Mouse (Mus musculus) cortical plate, adult 2 months (tissue): ENCODE data around the gene BC035044. TPM values are rescaled to one million over a fixed set of nuclear protein-coding genes. Genes with fewer than 3 reads are reported as not detected.
"Not testable (repeated sequence)": the region's sequence is repeated elsewhere in the genome, so short reads cannot be mapped to it uniquely, and the experiment has no call there.

Experiments used
- H3K27ac ChIP-seq: fragments of 200-500 bp; 2 replicates; pipeline ENCODE4 v1.5.1; 2012; ENCODE audit warnings: low read length, control low read depth, inconsistent platforms; ENCODE audit not compliant: insufficient read depth
- H3K4me1 ChIP-seq: fragments of 200-500 bp; 2 replicates; pipeline ENCODE4 v1.6.1; 2011; ENCODE audit warnings: low read length; ENCODE audit not compliant: control insufficient read depth, insufficient read depth
- H3K4me3 ChIP-seq: fragments of 200-500 bp; 2 replicates; pipeline ENCODE4 v1.5.1; 2011; ENCODE audit warnings: mild to moderate bottlenecking, low read length, control low read depth; ENCODE audit not compliant: insufficient read depth
- CTCF ChIP-seq: fragments of 200-500 bp; IDR thresholded peaks from 2 replicates; pipeline ENCODE4 v1.5.1; 2011; ENCODE audit warnings: mild to moderate bottlenecking, control low read depth, low read length; ENCODE audit not compliant: insufficient read depth; ENCODE audit errors: extremely low read depth
- POLR2A ChIP-seq: fragments of 200-500 bp; IDR thresholded peaks from 2 replicates; pipeline ENCODE4 v1.6.1; 2011; ENCODE audit warnings: mild to moderate bottlenecking, low read length, control low read depth; ENCODE audit not compliant: insufficient read depth; ENCODE audit errors: extremely low read depth
- polyA plus RNA-seq: library from polyadenylated mRNA; depleted of rRNA; stranded (reverse); fragments of >200 nt; gene quantifications from 2 replicates; pipeline ENCODE4 v1.2.3, GENCODE M21; 2012; rRNA removed

The BC035044 gene
- 2.0 and 2.2 TPM in 2 replicates for polyA plus RNA-seq

DNA sequence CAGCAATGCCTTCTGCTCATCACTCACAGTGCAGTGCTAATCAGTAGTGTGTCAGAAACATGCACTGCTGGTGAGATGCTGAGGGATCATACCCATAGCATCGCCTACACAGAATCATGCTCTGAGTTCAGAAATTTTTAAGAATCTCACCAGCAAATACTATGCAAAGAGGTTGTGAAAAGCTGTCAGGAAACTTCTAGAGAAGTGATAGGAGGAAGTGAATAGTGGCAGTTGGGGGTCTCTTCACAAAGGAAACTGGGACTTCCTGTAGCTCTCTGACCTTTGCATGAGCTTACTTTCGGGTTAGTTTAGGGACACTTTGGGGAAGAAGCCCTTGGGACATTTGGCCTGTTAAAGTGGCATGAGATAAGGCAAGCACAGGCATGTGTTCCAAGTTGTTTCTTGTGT is at the start of gene BC035044:
TSS of gene BC035044 (minus strand) at position 179 of the 408 bp plus-strand sequence.
- no peaks in the 10 kb centered on the region for H3K4me1 ChIP-seq
- H3K4me3 ChIP-seq, result no peak within 1 kb of the TSS
- H3K27ac ChIP-seq, result no peak within 1 kb of the TSS
- TF ChIP-seq POLR2A (no peak), CTCF (no peak)

DNA sequence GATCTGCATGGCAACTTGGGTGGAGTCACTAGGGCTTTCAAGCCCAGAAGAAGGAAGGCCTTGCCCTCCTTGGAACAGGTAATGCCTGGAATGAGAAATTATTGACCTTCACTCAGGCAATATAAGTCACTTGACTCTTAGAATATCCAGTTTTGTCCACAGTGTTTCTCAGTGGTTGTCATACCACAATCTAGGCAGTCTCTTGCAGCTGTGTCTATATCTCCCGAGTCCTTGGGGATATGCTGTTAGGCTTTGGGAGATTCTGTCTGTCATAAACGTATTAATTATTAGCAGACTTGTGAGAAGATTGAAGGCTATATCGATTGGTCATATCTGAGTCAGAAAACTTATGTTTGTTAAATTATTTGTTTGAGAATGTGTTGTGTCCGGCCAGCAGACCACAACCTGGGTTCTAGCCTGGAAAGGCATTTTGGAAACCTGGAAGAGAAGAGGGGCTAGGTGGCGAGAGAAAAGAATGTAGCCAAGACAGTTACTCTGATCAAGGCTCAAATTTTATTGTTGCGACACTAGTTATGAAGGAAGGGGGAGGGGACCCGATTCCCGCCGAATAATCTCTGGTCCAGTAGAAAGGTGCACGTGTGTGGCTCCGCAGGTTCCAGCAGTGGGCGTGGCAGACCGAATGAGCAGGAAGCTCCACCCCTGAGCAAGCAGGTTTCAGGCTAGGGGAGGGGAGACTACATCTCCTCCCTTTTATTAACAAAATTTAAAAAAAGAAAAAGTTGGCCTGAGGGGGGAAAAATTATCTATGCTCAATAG is 45.2 kb upstream of the BC035044 start:
- not testable (repeated sequence) for H3K4me3 ChIP-seq, H3K4me1 ChIP-seq, H3K27ac ChIP-seq

DNA sequence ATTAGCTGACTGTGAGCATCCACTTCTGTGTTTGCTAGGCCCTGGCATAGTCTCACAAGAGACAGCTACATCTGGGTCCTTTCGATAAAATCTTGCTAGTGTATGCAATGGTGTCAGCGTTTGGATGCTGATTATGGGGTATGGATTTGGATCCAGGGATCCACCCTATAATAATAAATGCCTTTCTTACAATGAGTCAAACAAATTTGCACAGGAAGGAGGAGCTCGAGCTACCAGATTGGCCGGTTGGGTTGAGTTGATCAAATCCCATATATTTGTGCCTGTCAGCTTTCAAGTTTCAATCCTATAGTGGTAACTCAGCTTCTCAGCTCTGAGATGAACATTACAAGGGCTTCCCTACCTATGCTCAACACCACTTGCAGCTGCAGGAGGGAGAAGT is 43.2 kb upstream of the BC035044 start, which contains the start of gene Clec2g:
TSS of gene Clec2g (plus strand) at position 301 of the 400 bp plus-strand sequence.
- H3K4me1 ChIP-seq, H3K4me3 ChIP-seq, H3K27ac ChIP-seq: not testable (repeated sequence)

DNA sequence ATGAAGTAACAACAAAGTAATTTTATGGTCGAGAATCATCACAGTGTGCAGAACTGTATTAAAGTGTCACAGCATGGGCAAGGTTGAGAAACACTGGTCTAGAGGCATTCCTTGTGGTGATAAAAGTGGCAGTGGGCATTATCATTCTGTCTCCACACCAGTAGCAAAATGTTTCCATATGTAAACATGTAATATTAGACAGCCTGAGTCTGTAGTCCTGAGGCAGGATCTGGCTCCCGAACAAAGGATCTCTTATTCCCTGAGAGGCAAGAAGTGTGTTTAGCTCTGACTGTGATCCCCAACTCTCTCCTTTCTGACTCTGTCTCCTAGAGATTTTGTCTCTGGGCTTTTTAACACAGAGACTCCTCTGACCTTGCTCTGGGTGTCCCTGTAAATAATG is 42.1 kb upstream of the BC035044 start:
- Histone ChIP-seq H3K4me3 (no peak overlapping the region), H3K27ac (no peak overlapping the region), H3K4me1 (no peaks in the 10 kb centered on the region)
- TF ChIP-seq POLR2A (no peak), CTCF (no peak)

DNA sequence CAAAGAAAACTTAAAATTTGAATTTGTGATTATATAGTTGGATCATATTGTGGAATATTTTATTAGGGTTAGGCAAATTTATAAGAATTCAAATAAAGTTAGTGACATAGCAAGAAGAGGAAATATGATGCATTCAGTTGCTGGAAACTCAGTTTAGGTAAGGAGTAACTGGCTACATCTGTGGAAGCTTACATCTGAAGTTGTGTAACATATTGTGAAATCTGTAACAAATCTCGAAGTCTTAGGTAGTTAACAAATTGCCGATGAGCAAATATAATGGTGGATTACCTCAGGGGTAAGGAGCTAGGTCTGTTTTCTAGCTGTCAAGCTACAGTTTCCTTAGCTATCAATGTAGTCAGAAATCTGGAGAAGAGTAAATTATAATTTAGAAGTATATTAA is 26.4 kb upstream of the BC035044 start:
- H3K27ac ChIP-seq, result no peak overlapping the region
- H3K4me1 ChIP-seq, result no peaks in the 10 kb centered on the region
- H3K4me3 ChIP-seq, result no peak overlapping the region
- TF ChIP-seq POLR2A (no peak), CTCF (no peak)

DNA sequence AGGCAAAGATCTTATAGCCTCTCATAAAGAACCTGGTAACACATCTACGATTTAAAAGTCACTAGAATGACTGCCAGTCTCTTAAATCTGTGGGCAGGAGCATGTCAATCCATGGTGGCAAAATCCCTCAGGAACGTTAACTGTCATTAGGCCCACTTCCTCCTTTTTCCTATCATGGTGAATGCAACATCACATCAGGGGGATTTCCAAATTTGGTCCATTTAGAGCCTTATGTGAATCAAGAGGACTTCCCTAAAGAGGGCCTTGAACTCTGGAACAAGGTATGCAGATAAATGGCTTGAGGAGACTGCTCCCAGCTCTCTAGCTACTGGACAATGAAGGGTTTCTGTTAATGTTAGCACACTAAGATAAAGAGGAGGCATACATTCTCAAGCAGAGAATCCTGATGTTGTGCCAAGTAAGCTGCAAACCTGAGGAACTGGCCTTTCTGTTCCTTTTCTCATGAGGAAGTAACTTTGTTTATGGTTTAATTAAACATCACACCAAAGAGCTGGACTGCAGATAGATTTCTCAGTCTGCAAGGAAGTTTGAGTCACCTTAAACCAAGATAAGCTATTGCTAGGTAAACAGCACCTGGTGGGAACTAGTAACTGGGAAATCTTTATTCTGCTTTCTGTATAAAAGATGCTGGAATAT is 22.8 kb upstream of the BC035044 start:
- TF ChIP-seq POLR2A (no peak), CTCF (no peak)
- no peak overlapping the region for H3K4me3 ChIP-seq
- H3K27ac ChIP-seq, result no peak overlapping the region
- H3K4me1 ChIP-seq, result no peaks in the 10 kb centered on the region

DNA sequence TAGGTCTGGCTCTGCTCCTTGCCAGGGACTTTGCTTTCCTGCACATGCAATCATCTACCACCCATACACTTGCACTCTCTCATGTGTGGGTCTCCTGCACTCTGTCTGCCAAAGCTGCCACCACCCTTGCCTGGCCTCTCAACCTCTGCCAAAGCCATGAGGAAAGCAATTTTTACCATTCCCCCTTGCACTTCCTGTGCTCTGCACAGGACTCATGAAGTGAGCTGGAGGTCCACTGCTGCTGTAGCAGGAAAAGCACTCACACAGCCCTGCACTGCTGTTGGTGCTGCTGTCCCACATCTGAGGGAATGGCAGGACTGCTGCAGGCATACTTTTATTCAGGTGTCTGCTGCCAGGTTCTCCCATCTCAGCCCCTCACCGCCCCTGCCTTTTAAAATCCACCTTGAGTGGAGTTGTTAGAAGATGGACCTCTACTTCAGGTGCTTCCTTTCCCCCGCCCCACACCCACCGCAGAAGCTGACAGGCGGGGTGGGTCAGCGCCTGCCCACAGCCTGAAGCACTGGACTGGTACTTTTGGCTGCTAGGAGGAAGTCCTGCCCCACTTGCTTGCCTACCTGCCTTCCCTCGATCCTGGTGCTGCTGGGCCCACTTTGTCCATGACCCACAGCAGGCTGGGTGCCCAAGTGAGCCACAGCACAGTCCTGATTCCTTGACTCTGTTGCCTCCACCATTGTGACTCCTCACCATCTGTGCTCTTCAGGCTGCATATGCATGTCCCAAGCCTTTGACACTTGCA is 10.0 kb upstream of the BC035044 start:
- H3K27ac ChIP-seq, H3K4me1 ChIP-seq, H3K4me3 ChIP-seq: not testable (repeated sequence)

DNA sequence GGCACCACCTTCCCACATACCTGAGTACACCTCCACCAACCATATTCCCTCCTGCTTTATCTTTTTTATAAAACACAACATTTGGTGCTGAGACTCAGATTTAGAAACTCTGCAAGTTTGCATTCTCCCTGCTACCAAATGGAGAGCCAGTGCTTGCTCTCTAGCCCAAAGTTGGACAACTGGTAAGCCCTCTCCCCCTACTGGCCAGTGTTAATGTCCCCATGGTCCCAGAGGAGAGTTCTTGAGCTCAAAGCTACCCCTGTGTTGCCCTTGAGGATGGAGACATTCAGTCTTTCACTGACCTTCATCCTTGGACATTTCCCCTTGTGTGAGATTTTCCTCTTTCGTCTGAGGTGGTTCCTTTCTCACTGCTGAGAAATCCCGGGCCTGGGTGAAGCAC is 9.1 kb upstream of the BC035044 start:
- Histone ChIP-seq H3K4me3 (no peak overlapping the region), H3K27ac (no peak overlapping the region), H3K4me1 (no peaks in the 10 kb centered on the region)
- TF ChIP-seq POLR2A, result no peak
- no peak for TF ChIP-seq CTCF

DNA sequence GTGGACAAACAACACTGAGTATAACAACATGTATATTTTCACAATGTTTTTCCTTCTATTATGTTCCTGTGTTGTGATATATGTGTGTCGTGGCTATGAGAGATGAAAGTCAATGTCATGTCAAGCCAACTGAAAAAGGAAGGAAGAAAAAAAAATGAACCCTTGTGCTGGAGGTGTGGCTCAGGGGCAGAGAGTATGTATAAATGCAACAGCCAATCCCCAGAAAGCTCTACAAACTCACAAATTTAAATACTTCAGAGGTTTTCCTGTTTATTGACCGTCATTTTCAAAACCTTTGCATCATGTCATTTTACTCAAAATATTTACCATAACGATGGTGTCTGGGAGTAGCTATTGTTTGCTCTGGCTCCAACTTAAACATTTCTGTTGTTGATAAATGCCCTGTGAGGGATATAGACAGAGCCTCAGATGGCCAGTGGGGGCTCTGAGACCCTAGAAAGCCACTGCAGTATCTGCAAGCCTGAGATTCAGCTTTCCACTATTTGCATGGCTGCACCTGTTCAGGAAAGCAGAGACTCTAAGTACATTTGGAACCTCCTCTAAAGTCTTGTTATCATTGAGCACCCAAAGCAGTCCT is 4.6 kb upstream of the BC035044 start:
- Histone ChIP-seq H3K4me3 (no peak overlapping the region), H3K4me1 (no peaks in the 10 kb centered on the region), H3K27ac (no peak overlapping the region)
- TF ChIP-seq CTCF (no peak), POLR2A (no peak)

DNA sequence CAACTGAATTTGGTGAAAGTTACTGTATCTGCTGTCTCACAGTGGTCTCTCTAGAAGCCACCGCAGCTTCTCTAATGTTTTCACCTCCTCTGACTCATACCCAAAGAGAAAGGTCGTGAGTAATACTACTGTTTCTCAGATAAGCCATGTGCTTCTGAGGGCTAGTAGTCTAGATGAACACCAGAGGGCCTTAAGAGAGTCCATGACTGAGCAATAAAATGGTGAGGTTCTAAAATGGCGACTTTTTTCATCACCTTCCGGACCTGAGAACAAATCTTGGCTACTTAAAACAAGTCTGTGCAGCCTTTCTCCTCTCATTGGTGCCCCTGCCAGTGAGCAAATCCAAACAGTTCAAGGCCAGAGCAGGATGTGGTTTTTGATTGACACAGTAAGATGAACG is 2.1 kb downstream of the BC035044 start:
- TF ChIP-seq POLR2A, result no peak
- TF ChIP-seq CTCF, result no peak
- no peak overlapping the region for H3K4me3 ChIP-seq
- no peak overlapping the region for H3K27ac ChIP-seq
- H3K4me1 ChIP-seq, result no peaks in the 10 kb centered on the region

DNA sequence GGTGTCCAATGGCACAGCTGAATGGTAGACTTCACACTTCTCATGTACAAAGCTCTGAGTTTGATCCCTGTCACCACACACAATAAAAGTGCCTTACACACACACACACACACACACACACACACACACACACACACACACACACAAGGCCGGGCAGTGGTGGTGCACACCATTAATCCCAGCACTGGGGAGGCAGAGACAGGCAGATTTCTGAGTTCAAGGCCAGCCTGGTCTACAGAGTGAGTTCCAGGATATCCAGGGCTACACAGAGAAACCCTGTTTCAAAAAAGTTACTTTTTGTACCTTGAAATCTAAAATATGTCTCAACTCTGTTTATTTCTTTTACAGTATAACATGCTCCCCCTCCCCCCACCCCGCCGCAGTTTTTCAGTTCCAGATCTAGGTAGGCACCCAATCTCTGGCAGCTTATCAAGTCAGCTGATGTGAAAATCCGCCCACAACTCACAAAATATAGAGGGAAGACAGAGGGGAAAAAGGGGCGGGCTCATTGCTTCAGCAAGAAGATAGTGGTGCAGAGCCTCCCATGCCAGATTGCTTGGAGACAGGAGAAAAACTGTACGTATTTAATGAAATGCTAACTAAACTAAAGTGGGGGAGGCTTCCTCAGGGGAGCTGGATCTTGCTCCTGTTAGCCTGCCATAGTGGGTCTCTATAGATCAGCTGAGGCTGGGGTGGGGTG is 3.7 kb downstream of the BC035044 start, which contains the start of gene Clec2i:
TSS of gene Clec2i (plus strand) at position 498 of the 700 bp plus-strand sequence.
- not testable (repeated sequence) for H3K27ac ChIP-seq, H3K4me1 ChIP-seq, H3K4me3 ChIP-seq
